Comparison of ENCODE assay signal across 14 mouse cellular contexts in the genomic region with DNA sequence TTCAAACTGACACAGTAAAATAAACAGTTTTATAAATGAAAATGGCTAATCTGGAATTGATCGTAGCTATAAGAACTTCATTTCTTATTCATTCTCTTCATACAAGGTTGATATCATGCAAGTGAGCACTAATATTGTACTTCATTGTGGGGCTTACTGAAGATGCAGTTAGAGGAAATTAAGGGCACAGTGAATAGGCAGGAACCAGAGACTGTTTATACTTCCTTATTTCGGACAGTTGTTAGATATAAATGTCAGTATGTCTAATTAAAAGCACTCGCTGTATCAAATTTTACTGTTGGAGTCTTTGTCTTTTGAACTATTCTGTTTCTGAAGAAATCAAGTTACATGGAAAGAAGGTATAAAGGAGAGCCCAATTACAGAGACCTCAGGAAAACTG.
"Had no signal": no experiment of that assay in that cellular context is flagged by ENCODE, and none has a peak within 500 bp of the region (broad histone marks: within the 10 kb centered on the region; RNA-seq: fewer than 3 reads in every experiment).

No protein-coding gene starts in this region.

- H3K9ac ChIP-seq: limb, embryonic 12.5 days; liver, embryonic 13.5 days; liver, postnatal 0 days; lung, embryonic 15.5 days; neural tube, embryonic 15.5 days had no signal

- ATAC-seq: liver, postnatal 0 days had no signal

- H3K4me2 ChIP-seq: limb, embryonic 12.5 days; liver, embryonic 13.5 days; lung, embryonic 15.5 days; neural tube, embryonic 15.5 days had no signal

- H3K27ac ChIP-seq: kidney, postnatal 0 days; layer of hippocampus, adult 2 months; limb, embryonic 12.5 days; liver, embryonic 13.5 days; lung, embryonic 15.5 days; midbrain, embryonic 10.5 days; neural tube, embryonic 15.5 days had no signal

- H3K4me3 ChIP-seq: layer of hippocampus, adult 2 months; limb, embryonic 12.5 days; liver, embryonic 13.5 days; lung, embryonic 15.5 days; midbrain, embryonic 10.5 days; myocyte; neural tube, embryonic 15.5 days had no signal

- H3K4me1 ChIP-seq: liver, embryonic 13.5 days had no signal

- H3K27me3 ChIP-seq: limb, embryonic 12.5 days; liver, embryonic 13.5 days; lung, embryonic 15.5 days; neural tube, embryonic 15.5 days had no signal

- H3K36me3 ChIP-seq: limb, embryonic 12.5 days; liver, embryonic 13.5 days; lung, embryonic 15.5 days; midbrain, embryonic 10.5 days; neural tube, embryonic 15.5 days had no signal

- H3K9me3 ChIP-seq: limb, embryonic 12.5 days; liver, embryonic 13.5 days; lung, embryonic 15.5 days; midbrain, embryonic 10.5 days; neural tube, embryonic 15.5 days had no signal

- DNase-seq: liver; liver, embryonic 13.5 days; liver, postnatal 0 days; midbrain, embryonic 14.5 days; right cerebral cortex, adult 18-20 months; right cerebral cortex, postnatal 25 days; thymus, postnatal 4 days had no signal
